Comparison of ENCODE assay signal across 20 mouse cellular contexts in genomic region chr15:96458273-96458672, GRCm38 (mm10). TPM values are rescaled to one million over a fixed set of nuclear protein-coding genes. Genes with fewer than 3 reads are reported as not detected.
A peak's percentile ranks its signal among the peaks of the same experiment; 100 is the strongest.
DNase-seq lines count a peak whose midpoint lies in the region; ATAC-seq lines count a peak whose summit lies in the region.
"Had no signal": no experiment of that assay in that cellular context is flagged by ENCODE, and none has a peak within 500 bp of the region (broad histone marks: within the 10 kb centered on the region; RNA-seq: fewer than 3 reads in every experiment).

No protein-coding gene starts in this region.

- peaks cover 39% of the 10 kb centered on the region for H3K36me3 ChIP-seq in erythroblast, embryonic 14.5 days (ENCODE audit: control insufficient read depth)
- no peaks in the 10 kb centered on the region for H3K36me3 ChIP-seq in kidney, embryonic 16.5 days (ENCODE audit: insufficient read depth, low read length)
- H3K36me3 ChIP-seq in intestine, embryonic 16.5 days (ENCODE audit: control insufficient read depth, insufficient read depth, low read length), result no peaks in the 10 kb centered on the region
- H3K36me3 ChIP-seq in liver, embryonic 16.5 days (ENCODE audit: control insufficient read depth, insufficient read depth), result peaks cover 2% of the 10 kb centered on the region; the same call in 1 of the 2 replicates
- H3K36me3 ChIP-seq: neural tube, embryonic 13.5 days had no signal

- 90% methylated on average over 3 of the region's 3 CpGs for WGBS in kidney, embryonic 16.5 days
- WGBS in intestine, embryonic 16.5 days, result 73% methylated on average over 3 of the region's 3 CpGs
- 67% methylated on average over 3 of the region's 3 CpGs for WGBS in liver, embryonic 16.5 days (ENCODE audit: insufficient replicate concordance)

- no peak for ATAC-seq in erythroblast, adult 5-6 weeks (replicated peaks; ENCODE audit: low FRiP score, poor library complexity, severe bottlenecking)
- ATAC-seq in kidney, embryonic 16.5 days (ENCODE audit: low FRiP score, low TSS enrichment), result no peak
- no peak for ATAC-seq in intestine, embryonic 16.5 days
- no peak for ATAC-seq in liver, embryonic 16.5 days (ENCODE audit: low read depth)
- ATAC-seq: forebrain, embryonic 13.5 days had no signal

- H3K4me2 ChIP-seq in kidney, embryonic 16.5 days (replicated peaks; ENCODE audit: low read depth, low read length), result no peak overlapping the region
- H3K4me2 ChIP-seq in intestine, embryonic 16.5 days (ENCODE audit: low read depth, low read length), result 0 out of 2 replicates have a peak overlapping the region, but pooled peaks have one; percentile 60
- peak overlapping the region; percentile 65 for H3K4me2 ChIP-seq in liver, embryonic 16.5 days (ENCODE audit: low read depth, low read length)

- H3K4me1 ChIP-seq in erythroblast, embryonic 14.5 days (ENCODE audit: control insufficient read depth), result peaks cover 73% of the 10 kb centered on the region
- peaks cover 45% of the 10 kb centered on the region for H3K4me1 ChIP-seq in kidney, embryonic 16.5 days (ENCODE audit: insufficient read depth, low read length)
- H3K4me1 ChIP-seq in intestine, embryonic 16.5 days (ENCODE audit: control insufficient read depth, insufficient read depth, low read length), result peaks cover 31% of the 10 kb centered on the region
- peaks cover 51% of the 10 kb centered on the region for H3K4me1 ChIP-seq in liver, embryonic 16.5 days (ENCODE audit: control insufficient read depth, low read depth, low read length)

- H3K4me3 ChIP-seq in erythroblast, embryonic 14.5 days (replicated peaks), result peak overlapping the region; percentile 97
- H3K4me3 ChIP-seq in kidney, embryonic 16.5 days (ENCODE audit: low read length), result 0 out of 2 replicates have a peak overlapping the region, but pooled peaks have one; percentile 4
- H3K4me3 ChIP-seq in intestine, embryonic 16.5 days (ENCODE audit: low read length), result no peak overlapping the region
- peak overlapping the region; percentile 96; the same call in 1 of the 2 replicates for H3K4me3 ChIP-seq in liver, embryonic 16.5 days (ENCODE audit: low read depth, low read length)
- H3K4me3 ChIP-seq: neural tube, embryonic 13.5 days had no signal

- no peak overlapping the region for H3K27ac ChIP-seq in kidney, embryonic 16.5 days (ENCODE audit: low read length)
- H3K27ac ChIP-seq in intestine, embryonic 16.5 days (ENCODE audit: low read length), result peak overlapping the region; percentile 2; the same call in 1 of the 2 replicates
- 0 out of 2 replicates have a peak overlapping the region, but pooled peaks have one; percentile 1 for H3K27ac ChIP-seq in liver, embryonic 16.5 days (ENCODE audit: low read length)
- H3K27ac ChIP-seq: forebrain, embryonic 13.5 days; hindbrain, embryonic 14.5 days; midbrain, embryonic 10.5 days; neural tube, embryonic 13.5 days had no signal

- H3K9me3 ChIP-seq in erythroblast, embryonic 14.5 days (ENCODE audit: control insufficient read depth, low read length), result no peaks in the 10 kb centered on the region
- no peaks in the 10 kb centered on the region for H3K9me3 ChIP-seq in kidney, embryonic 16.5 days (ENCODE audit: low read length)
- H3K9me3 ChIP-seq in intestine, embryonic 16.5 days (ENCODE audit: control insufficient read depth, low read length), result no peaks in the 10 kb centered on the region
- H3K9me3 ChIP-seq in liver, embryonic 16.5 days (replicated peaks; ENCODE audit: control insufficient read depth, low read length), result no peaks in the 10 kb centered on the region
- H3K9me3 ChIP-seq: forebrain, embryonic 13.5 days; midbrain, embryonic 10.5 days; neural tube, embryonic 13.5 days had no signal

- H3K27me3 ChIP-seq in erythroblast, embryonic 14.5 days (ENCODE audit: control insufficient read depth), result no peaks in the 10 kb centered on the region
- H3K27me3 ChIP-seq in kidney, embryonic 16.5 days (ENCODE audit: insufficient read depth, low read length), result no peaks in the 10 kb centered on the region
- H3K27me3 ChIP-seq in intestine, embryonic 16.5 days (replicated peaks; ENCODE audit: control insufficient read depth, insufficient read depth, low read length), result no peaks in the 10 kb centered on the region
- no peaks in the 10 kb centered on the region for H3K27me3 ChIP-seq in liver, embryonic 16.5 days (ENCODE audit: control insufficient read depth, insufficient read depth, low read depth, low read length)
- H3K27me3 ChIP-seq: forebrain, embryonic 13.5 days; neural tube, embryonic 13.5 days had no signal

- no peak overlapping the region for H3K9ac ChIP-seq in kidney, embryonic 16.5 days (replicated peaks; ENCODE audit: low read length)
- H3K9ac ChIP-seq in intestine, embryonic 16.5 days (ENCODE audit: low read depth, low read length), result no peak overlapping the region
- no peak overlapping the region; the same call in 1 of the 2 replicates for H3K9ac ChIP-seq in liver, embryonic 16.5 days (ENCODE audit: low read depth, low read length)
- H3K9ac ChIP-seq: forebrain, embryonic 13.5 days; hindbrain, embryonic 14.5 days; lung, embryonic 14.5 days had no signal

- no peak for DNase-seq in kidney, postnatal 10 days
- DNase-seq in T-cell, adult 2 months (ENCODE audit: low spot score), result no peak
- no peak for DNase-seq in cerebellum, postnatal 4 days (ENCODE audit: low spot score in 2 of 2)
- DNase-seq: adrenal gland, postnatal 10 days; cerebellum, adult 9-11 months; gastrocnemius, postnatal 25 days; kidney, adult 11 months; kidney, postnatal 4 days; lung, embryonic 14.5 days; lung, postnatal 36 days; right cerebral cortex, adult 18-20 months had no signal

RNA-seq across cellular contexts. Expression of gene Scaf11, which starts 2.4 kb away (rescaled TPM):
- 2.7 TPM in 2 replicates for polyA plus RNA-seq in erythroblast, embryonic 14.5 days (2012)
- 42.6 and 44.4 TPM in 2 replicates for total RNA-seq in erythroblast, adult 5-6 weeks (2015; ENCODE audit: low replicate concordance)
- 59.1 and 82.2 TPM in 2 replicates for total RNA-seq in erythroblast, adult 5-6 weeks (2017; ENCODE audit: low replicate concordance)
- 84.6 and 96.5 TPM in 2 replicates for polyA plus RNA-seq in kidney, embryonic 16.5 days (2015; fragmentation: Nextera tagmentation; extraction: Ambion mirVana)
- 68.5 and 70.1 TPM in 2 replicates for polyA plus RNA-seq in intestine, embryonic 16.5 days (2015; fragmentation: Nextera tagmentation; extraction: Ambion mirVana)
- 33.3 and 37.1 TPM in 2 replicates for polyA plus RNA-seq in liver, embryonic 16.5 days (2015; fragmentation: Nextera tagmentation; extraction: Ambion mirVana)
